Mouse (Mus musculus) hematopoietic stem cell, adult 5-6 weeks (primary cell): ENCODE measurements around the gene Kif3a. TPM values are rescaled to one million over a fixed set of nuclear protein-coding genes. Genes with fewer than 3 reads are reported as not detected.
"Not testable (repeated sequence)": the region's sequence is repeated elsewhere in the genome, so short reads cannot be mapped to it uniquely, and the experiment has no call there.

Experiments used
- ATAC-seq, 2 experiments: fragments of 125-278 bp in 1 of 2; replicated peaks in 1 of 2; 2 replicates each; pipeline ENCODE4 v1.8.0; 2016 to 2017; ENCODE audit warnings: inconsistent platforms in 2 of 2, mild to moderate bottlenecking in 2 of 2, moderate number of reproducible peaks in 2 of 2, low read depth in 1 of 2, moderate TSS enrichment in 1 of 2; ENCODE audit not compliant: low FRiP score in 2 of 2, poor library complexity in 2 of 2, severe bottlenecking in 2 of 2, insufficient read depth in 1 of 2, low TSS enrichment in 1 of 2
- total RNA-seq: library from RNA; stranded (forward); fragments of 172-1452, 232-1000 nt; gene quantifications from 2 replicates; pipeline ENCODE4 v1.2.3, GENCODE M21; 2017

Gene Kif3a
- total RNA-seq, 1 experiment from 2014 or later, result 33.2 TPM

DNA sequence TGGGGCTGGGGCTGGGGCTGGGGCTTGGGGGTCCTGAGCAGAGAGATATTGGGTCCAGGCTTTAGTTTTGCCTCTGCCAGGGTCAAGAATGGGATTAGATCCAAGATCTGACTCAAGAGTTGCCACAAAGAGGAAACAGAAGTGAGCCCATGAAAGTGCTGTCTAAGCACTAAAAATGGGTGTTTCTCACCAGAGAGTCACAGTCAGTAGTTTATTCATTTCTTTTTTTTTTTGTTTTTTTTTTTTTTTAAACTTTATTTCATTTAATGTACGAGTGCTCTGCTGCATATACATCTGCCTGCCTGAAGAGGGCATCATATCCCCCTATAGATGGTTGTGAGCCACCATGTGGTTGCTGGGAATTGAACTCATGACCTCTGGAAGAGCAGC, 35.0 kb upstream of the Kif3a start:
- ATAC-seq, result peak in 1 of 2 experiments; percentile 64; a peak in 1 of 4 replicates

DNA sequence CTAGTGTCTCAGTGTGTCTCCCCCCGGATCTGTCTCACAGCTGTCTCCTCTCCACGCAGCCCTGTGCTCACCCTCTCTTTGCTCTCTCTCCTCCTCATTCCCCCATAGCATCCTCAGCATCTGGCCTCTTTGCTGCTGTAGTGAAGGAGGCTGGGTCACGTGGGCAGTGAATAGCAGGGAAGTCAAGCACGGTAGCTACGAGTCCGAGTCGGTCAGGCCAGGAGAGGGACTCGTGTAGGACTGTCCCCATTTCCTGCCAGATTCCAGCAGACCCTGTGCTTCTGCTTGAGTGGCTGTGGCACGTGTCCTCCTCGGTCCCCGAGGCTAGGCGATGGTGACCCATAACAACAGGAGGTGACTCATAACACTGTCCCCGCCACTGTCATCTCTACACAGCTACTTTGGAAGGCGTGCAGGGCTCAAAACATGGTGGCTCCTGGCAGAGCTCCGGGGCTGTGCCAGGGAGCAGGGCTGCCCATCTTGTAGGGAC, 28.1 kb upstream of the Kif3a start:
- ATAC-seq, result no peak

- ATAC-seq, result no peak
Measured at GRCm38 (mm10) chr11:53540394-53540793, 26.8 kb upstream of the Kif3a start.

DNA sequence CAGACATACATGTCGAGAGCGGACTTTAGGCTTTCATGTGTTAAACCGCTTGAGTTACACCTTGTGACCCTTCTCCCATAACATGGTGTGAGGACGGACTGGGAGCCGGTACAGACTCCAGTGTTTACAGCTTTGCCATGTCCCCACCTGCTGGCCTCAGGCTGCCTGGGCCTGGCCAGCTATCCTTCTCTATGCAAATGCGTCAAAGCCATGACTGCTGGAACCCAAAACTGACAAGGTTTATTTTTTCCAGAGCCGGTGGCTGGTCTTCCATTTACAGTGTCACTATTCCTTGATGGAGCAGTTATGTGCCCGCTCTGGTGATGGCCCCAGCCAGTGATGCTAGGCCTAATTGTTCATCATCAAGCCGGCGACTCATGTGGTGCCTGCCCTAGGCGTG, 26.0 kb upstream of the Kif3a start:
- no peak for ATAC-seq

DNA sequence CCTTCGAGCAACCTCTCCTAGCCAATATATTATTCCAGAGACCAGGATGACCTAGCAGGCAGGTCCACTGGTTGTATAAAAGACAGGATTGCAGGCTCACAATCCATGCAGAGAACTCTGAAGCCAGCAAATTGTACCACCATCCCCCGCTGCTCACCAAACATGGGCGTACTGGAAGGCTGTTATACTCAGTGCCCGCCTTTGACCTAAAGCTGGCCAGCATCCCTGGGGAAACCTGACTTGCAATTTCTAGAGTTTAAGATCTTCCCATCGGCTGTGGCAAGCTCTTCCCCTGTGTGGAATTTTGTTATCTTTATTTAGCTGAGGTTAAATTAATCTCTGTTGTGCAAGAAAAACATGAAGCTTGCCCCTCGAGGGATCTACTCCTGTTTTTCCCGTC, 24.2 kb upstream of the Kif3a start:
- no peak for ATAC-seq

GRCm38 (mm10) chr11:53546271-53546670, 20.9 kb upstream of the Kif3a start:
- ATAC-seq, result no peak

DNA sequence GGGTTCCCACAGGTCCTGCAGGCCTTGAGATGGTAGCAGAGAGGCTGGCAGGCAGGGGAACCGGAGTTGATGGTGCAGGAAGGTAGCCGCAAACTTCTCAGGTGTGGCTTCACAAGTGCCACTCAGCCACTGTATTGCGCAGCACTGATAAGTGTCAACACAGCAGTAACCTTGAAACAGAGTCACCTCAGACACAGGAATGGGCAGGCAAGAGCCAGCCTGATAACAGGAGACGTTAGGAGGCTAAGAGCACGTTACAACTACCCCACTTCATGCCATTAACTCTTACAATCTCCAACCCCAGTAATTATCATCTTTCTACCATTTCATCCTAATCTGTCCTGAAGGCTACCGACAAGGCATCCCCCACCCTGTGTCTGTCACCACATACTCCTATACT, 19.6 kb upstream of the Kif3a start:
- ATAC-seq, result no peak

GRCm38 (mm10) chr11:53548036-53548605, 19.1 kb upstream of the Kif3a start:
- ATAC-seq, result no peak

GRCm38 (mm10) chr11:53550714-53551113, 16.5 kb upstream of the Kif3a start:
- no peak for ATAC-seq

- ATAC-seq, result peak; percentile 67 to 83
Measured at GRCm38 (mm10) chr11:53551754-53552153, 15.4 kb upstream of the Kif3a start.

DNA sequence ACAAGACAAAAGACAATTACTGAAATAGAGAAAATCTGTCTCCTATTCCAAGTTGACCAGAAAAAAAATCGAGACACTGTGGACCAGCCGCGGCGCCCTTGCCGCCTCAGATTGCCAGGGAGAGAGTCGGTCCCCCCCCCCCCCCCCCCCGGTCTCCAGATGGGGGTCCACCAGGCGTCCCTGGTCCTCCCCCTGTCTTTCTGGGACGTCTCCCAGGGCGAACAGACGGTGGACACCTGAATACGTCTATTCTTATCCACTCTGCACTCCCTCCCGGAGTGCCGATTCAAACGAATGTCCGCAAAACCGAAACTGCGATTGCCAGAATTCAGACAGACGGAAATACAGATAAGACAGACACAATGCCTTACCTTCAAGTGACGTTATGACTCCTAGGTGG, 10.7 kb upstream of the Kif3a start:
- ATAC-seq, result not testable (repeated sequence)

DNA sequence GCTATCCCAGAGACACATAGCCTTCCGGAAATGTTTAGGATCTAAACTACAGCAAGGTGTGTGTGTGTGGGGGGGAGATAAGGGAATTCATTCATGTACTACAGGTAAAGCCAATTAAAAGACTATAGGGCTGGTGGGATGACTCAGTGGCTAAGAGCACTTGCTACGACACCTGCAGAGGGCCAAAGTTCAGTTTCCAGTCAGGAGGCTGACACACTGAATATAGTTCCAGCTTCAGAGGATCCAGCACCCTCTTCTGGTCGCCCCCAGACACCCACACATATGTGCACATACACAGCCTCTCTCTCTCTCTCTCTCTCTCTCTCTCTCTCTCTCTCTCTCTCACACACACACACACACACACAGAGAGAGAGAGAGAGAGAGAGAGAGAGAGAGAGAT, 9.2 kb upstream of the Kif3a start:
- not testable (repeated sequence) for ATAC-seq

GRCm38 (mm10) chr11:53559980-53560379, 7.2 kb upstream of the Kif3a start:
- not testable (repeated sequence) for ATAC-seq

DNA sequence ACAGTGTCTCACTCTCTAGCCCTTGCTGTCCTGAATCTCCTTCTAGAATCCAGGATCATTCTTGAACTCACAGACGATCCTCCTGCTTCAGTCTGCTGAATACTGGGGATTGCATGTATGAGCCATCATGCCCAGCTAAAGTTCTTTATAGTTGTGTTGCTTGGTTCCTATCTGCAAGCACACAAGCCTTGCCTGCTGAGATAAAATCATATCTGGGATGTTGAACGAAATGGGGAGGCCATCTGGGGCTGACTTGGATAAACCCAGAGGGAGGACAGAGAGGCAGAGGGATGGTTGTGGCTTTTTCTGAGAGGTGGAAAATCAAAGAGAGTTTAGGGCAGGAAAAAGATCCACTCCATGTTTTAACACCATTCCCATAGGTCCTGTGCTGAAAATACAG, 5.2 kb upstream of the Kif3a start:
- ATAC-seq, result no peak

DNA sequence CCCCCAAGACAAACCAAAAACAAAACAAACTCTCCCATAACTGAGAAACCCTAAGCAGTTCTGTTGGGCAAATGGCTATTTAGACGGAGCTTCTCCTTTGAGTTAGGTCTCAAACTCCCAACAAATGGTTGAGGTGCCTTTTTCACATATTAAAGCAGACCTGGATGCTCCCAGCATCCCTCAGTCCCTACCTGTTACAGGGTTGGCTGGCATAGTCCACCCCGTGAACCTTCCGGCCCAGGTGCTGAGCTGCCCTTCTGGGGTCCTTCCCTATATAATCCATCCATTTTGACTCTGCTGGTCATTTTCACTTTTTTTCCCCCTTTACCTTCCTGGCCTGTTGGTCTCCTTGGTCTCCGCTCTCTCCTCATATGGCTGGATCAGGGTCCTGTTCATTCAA, 533 bp upstream of the Kif3a start:
- ATAC-seq, result no peak

DNA sequence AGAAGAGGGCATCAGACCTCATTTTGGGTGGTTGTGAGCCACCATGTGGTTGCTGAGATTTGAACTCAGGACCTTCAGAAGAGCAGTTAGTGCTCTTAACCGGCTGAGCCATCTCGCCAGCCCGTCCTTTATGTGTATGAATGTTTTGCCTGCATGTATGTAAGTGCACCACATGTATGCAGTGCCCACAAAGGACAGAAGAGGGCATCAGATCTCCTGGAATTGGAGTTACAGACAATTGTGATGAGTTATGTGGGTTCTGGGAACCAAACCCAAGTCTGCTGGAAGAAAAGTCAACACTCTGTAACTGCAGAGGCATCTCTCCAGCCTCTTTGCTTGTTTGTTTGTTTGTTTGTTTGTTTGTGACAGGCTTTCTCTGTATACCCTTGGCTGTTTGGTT, 13.4 kb downstream of the Kif3a start:
- ATAC-seq, result no peak

DNA sequence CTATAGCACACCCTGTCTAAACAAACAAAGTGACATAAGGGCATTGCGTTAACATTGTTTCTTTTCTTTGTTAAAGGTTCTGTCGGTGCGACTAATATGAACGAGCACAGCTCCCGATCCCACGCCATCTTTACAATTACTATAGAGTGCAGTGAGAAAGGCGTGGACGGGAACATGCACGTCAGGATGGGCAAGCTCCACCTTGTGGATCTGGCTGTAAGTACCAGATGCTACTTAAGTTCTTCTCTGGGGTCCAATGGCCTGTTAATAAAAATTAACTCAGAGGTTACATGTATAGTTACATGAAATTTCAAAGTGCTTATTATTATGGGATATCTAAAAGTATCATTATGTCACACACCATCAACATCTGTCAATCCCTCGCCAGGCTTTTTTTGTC, 16.0 kb downstream of the Kif3a start:
- ATAC-seq, result no peak

- peak in 1 of 2 experiments; percentile 49; a peak in 2 of 4 replicates for ATAC-seq
Measured at GRCm38 (mm10) chr11:53584849-53585248, 17.7 kb downstream of the Kif3a start.

- no peak for ATAC-seq
Measured at GRCm38 (mm10) chr11:53585510-53585909, 18.3 kb downstream of the Kif3a start.
